Mouse (Mus musculus): ENCODE data around the gene Pla2g2f. TPM values are rescaled to one million over a fixed set of nuclear protein-coding genes. Genes with fewer than 3 reads are reported as not detected.

Gene Pla2g2f
- polyA plus RNA-seq, 1 experiment from 2014 or later = 0.16 TPM

GRCm38 (mm10) chr4:138723493-138724281 lies 33.7 kb downstream of the Pla2g2f start:
- Histone ChIP-seq H3K4me1 (ENCODE audit: control insufficient read depth, insufficient read depth, low read length) (peaks cover 16% of the 10 kb centered on the region), H3K4me2 (replicated peaks; ENCODE audit: low read depth, low read length) (no peak overlapping the region), H3K9me3 (ENCODE audit: control insufficient read depth, low read depth, low read length) (no peaks in the 10 kb centered on the region), H3K36me3 (ENCODE audit: control insufficient read depth, insufficient read depth, low read length) (no peaks in the 10 kb centered on the region), H3K9ac (replicated peaks; ENCODE audit: low read depth, low read length) (no peak overlapping the region), H3K4me3 (ENCODE audit: low read depth, low read length) (no peak overlapping the region), H3K27ac (ENCODE audit: low read length) (no peak overlapping the region), H3K27me3 (ENCODE audit: control insufficient read depth, insufficient read depth, low read length) (no peaks in the 10 kb centered on the region)
- 46% methylated on average over 15 of the region's 15 CpGs for WGBS
- ATAC-seq (ENCODE audit: insufficient number of reproducible peaks, insufficient read depth, low FRiP score, low read depth) = no peak

- ATAC-seq (ENCODE audit: insufficient number of reproducible peaks, insufficient read depth, low FRiP score, low read depth) = no peak
- WGBS = 85% methylated on average over 5 of the region's 5 CpGs
- Histone ChIP-seq H3K4me2 (replicated peaks; ENCODE audit: low read depth, low read length) (no peak overlapping the region), H3K27ac (ENCODE audit: low read length) (no peak overlapping the region), H3K9me3 (ENCODE audit: control insufficient read depth, low read depth, low read length) (no peaks in the 10 kb centered on the region), H3K4me1 (ENCODE audit: control insufficient read depth, insufficient read depth, low read length) (0 out of 2 replicates have a peak, but pooled peaks cover 3% of the 10 kb centered on the region), H3K36me3 (ENCODE audit: control insufficient read depth, insufficient read depth, low read length) (no peaks in the 10 kb centered on the region), H3K9ac (replicated peaks; ENCODE audit: low read depth, low read length) (no peak overlapping the region), H3K4me3 (ENCODE audit: low read depth, low read length) (no peak overlapping the region), H3K27me3 (ENCODE audit: control insufficient read depth, insufficient read depth, low read length) (no peaks in the 10 kb centered on the region)
Measured at GRCm38 (mm10) chr4:138719264-138719596, 38.2 kb downstream of the Pla2g2f start.

- no peaks in the 10 kb centered on the region for H3K9me3 ChIP-seq (ENCODE audit: control insufficient read depth, low read depth, low read length)
- H3K27me3 ChIP-seq (ENCODE audit: control insufficient read depth, insufficient read depth, low read length) = no peaks in the 10 kb centered on the region
- H3K4me1 ChIP-seq (ENCODE audit: control insufficient read depth, insufficient read depth, low read length) = 0 out of 2 replicates have a peak, but pooled peaks cover 3% of the 10 kb centered on the region
- no peak overlapping the region for H3K27ac ChIP-seq (ENCODE audit: low read length)
- H3K4me2 ChIP-seq (replicated peaks; ENCODE audit: low read depth, low read length) = no peak overlapping the region
- no peak for ATAC-seq (ENCODE audit: insufficient number of reproducible peaks, insufficient read depth, low FRiP score, low read depth)
- WGBS = 80% methylated on average over 5 of the region's 5 CpGs
- H3K36me3 ChIP-seq (ENCODE audit: control insufficient read depth, insufficient read depth, low read length) = no peaks in the 10 kb centered on the region
- H3K9ac ChIP-seq (replicated peaks; ENCODE audit: low read depth, low read length) = no peak overlapping the region
- H3K4me3 ChIP-seq (ENCODE audit: low read depth, low read length) = no peak overlapping the region
Measured at GRCm38 (mm10) chr4:138718586-138719263, 38.7 kb downstream of the Pla2g2f start.

GRCm38 (mm10) chr4:138716697-138717096 lies 40.7 kb downstream of the Pla2g2f start:
- Histone ChIP-seq H3K27ac (ENCODE audit: low read length) (no peak overlapping the region), H3K4me2 (replicated peaks; ENCODE audit: low read depth, low read length) (no peak overlapping the region), H3K9ac (replicated peaks; ENCODE audit: low read depth, low read length) (no peak overlapping the region), H3K27me3 (ENCODE audit: control insufficient read depth, insufficient read depth, low read length) (no peaks in the 10 kb centered on the region), H3K9me3 (ENCODE audit: control insufficient read depth, low read depth, low read length) (no peaks in the 10 kb centered on the region), H3K36me3 (ENCODE audit: control insufficient read depth, insufficient read depth, low read length) (no peaks in the 10 kb centered on the region), H3K4me3 (ENCODE audit: low read depth, low read length) (no peak overlapping the region), H3K4me1 (ENCODE audit: control insufficient read depth, insufficient read depth, low read length) (no peaks in the 10 kb centered on the region)
- 78% methylated on average over 9 of the region's 9 CpGs for WGBS
- no peak for ATAC-seq (ENCODE audit: insufficient number of reproducible peaks, insufficient read depth, low FRiP score, low read depth)

- H3K4me3 ChIP-seq (ENCODE audit: low read depth, low read length) = no peak overlapping the region
- H3K27me3 ChIP-seq (ENCODE audit: control insufficient read depth, insufficient read depth, low read length) = no peaks in the 10 kb centered on the region
- H3K9ac ChIP-seq (replicated peaks; ENCODE audit: low read depth, low read length) = no peak overlapping the region
- no peak overlapping the region for H3K27ac ChIP-seq (ENCODE audit: low read length)
- H3K4me2 ChIP-seq (replicated peaks; ENCODE audit: low read depth, low read length) = no peak overlapping the region
- no peak for ATAC-seq (ENCODE audit: insufficient number of reproducible peaks, insufficient read depth, low FRiP score, low read depth)
- no peaks in the 10 kb centered on the region for H3K4me1 ChIP-seq (ENCODE audit: control insufficient read depth, insufficient read depth, low read length)
- WGBS = 68% methylated on average over 1 of the region's 1 CpGs
- no peaks in the 10 kb centered on the region for H3K9me3 ChIP-seq (ENCODE audit: control insufficient read depth, low read depth, low read length)
- H3K36me3 ChIP-seq (ENCODE audit: control insufficient read depth, insufficient read depth, low read length) = no peaks in the 10 kb centered on the region
Measured at GRCm38 (mm10) chr4:138714186-138714585, 43.2 kb downstream of the Pla2g2f start.

- WGBS = 72% methylated on average over 8 of the region's 8 CpGs
- Histone ChIP-seq H3K4me2 (replicated peaks; ENCODE audit: low read depth, low read length) (no peak overlapping the region), H3K36me3 (ENCODE audit: control insufficient read depth, insufficient read depth, low read length) (no peaks in the 10 kb centered on the region), H3K4me3 (ENCODE audit: low read depth, low read length) (no peak overlapping the region), H3K9me3 (ENCODE audit: control insufficient read depth, low read depth, low read length) (no peaks in the 10 kb centered on the region), H3K9ac (replicated peaks; ENCODE audit: low read depth, low read length) (no peak overlapping the region), H3K27me3 (ENCODE audit: control insufficient read depth, insufficient read depth, low read length) (no peaks in the 10 kb centered on the region), H3K27ac (ENCODE audit: low read length) (no peak overlapping the region), H3K4me1 (ENCODE audit: control insufficient read depth, insufficient read depth, low read length) (no peaks in the 10 kb centered on the region)
- ATAC-seq (ENCODE audit: insufficient number of reproducible peaks, insufficient read depth, low FRiP score, low read depth) = no peak
Measured at GRCm38 (mm10) chr4:138712621-138713020, 44.8 kb downstream of the Pla2g2f start.

GRCm38 (mm10) chr4:138712096-138712495 lies 45.3 kb downstream of the Pla2g2f start:
- H3K4me3 ChIP-seq (ENCODE audit: low read depth, low read length) = no peak overlapping the region
- no peak overlapping the region for H3K27ac ChIP-seq (ENCODE audit: low read length)
- no peak overlapping the region for H3K9ac ChIP-seq (replicated peaks; ENCODE audit: low read depth, low read length)
- H3K27me3 ChIP-seq (ENCODE audit: control insufficient read depth, insufficient read depth, low read length) = no peaks in the 10 kb centered on the region
- no peak for ATAC-seq (ENCODE audit: insufficient number of reproducible peaks, insufficient read depth, low FRiP score, low read depth)
- H3K4me2 ChIP-seq (replicated peaks; ENCODE audit: low read depth, low read length) = no peak overlapping the region
- no peaks in the 10 kb centered on the region for H3K9me3 ChIP-seq (ENCODE audit: control insufficient read depth, low read depth, low read length)
- 63% methylated on average over 11 of the region's 11 CpGs for WGBS
- no peaks in the 10 kb centered on the region for H3K4me1 ChIP-seq (ENCODE audit: control insufficient read depth, insufficient read depth, low read length)
- H3K36me3 ChIP-seq (ENCODE audit: control insufficient read depth, insufficient read depth, low read length) = no peaks in the 10 kb centered on the region

GRCm38 (mm10) chr4:138711051-138711820 lies 46.2 kb downstream of the Pla2g2f start:
- Histone ChIP-seq H3K4me2 (replicated peaks; ENCODE audit: low read depth, low read length) (no peak overlapping the region), H3K4me3 (ENCODE audit: low read depth, low read length) (no peak overlapping the region), H3K27ac (ENCODE audit: low read length) (no peak overlapping the region), H3K36me3 (ENCODE audit: control insufficient read depth, insufficient read depth, low read length) (no peaks in the 10 kb centered on the region), H3K27me3 (ENCODE audit: control insufficient read depth, insufficient read depth, low read length) (no peaks in the 10 kb centered on the region), H3K9ac (replicated peaks; ENCODE audit: low read depth, low read length) (no peak overlapping the region), H3K4me1 (ENCODE audit: control insufficient read depth, insufficient read depth, low read length) (no peaks in the 10 kb centered on the region), H3K9me3 (ENCODE audit: control insufficient read depth, low read depth, low read length) (no peaks in the 10 kb centered on the region)
- no peak for ATAC-seq (ENCODE audit: insufficient number of reproducible peaks, insufficient read depth, low FRiP score, low read depth)
- WGBS = 64% methylated on average over 17 of the region's 17 CpGs
